Mouse (Mus musculus) adrenal gland, adult 2 months (tissue): Measurements from ENCODE around the gene Thg1l. TPM values are rescaled to one million over a fixed set of nuclear protein-coding genes. Genes with fewer than 3 reads are reported as not detected.

Experiments used
- DNase-seq: peaks from one replicate; pipeline ENCODE4 v3.0.0; 2021
- long read RNA-seq: library from polyadenylated mRNA; stranded (forward); transcript quantifications from one replicate; pipeline ENCODE4 v2.0.0, GENCODE M21; 2021
- polyA plus RNA-seq: library from polyadenylated mRNA; depleted of rRNA; stranded (reverse); fragments of >200 nt; gene quantifications from 2 replicates; pipeline ENCODE4 v1.2.3, GENCODE M21; 2012; rRNA removed
- total RNA-seq, 2 experiments: library from RNA; stranded (reverse); gene quantifications; 2 replicates each; pipeline ENCODE4 v1.2.3; 2021

Thg1l gene
- total RNA-seq = 10 to 100 TPM; 16.9 to 17.8 TPM
- polyA plus RNA-seq = 3.4 and 4.6 TPM in 2 replicates
- long read RNA-seq, partial matches to known transcripts = 0 of 3 reads
- long read RNA-seq, other reads (novel, unspliced or antisense) = 0 of 3 reads

- DNase-seq = peak; percentile 94
Measured at GRCm38 (mm10) chr11:45955127-45955627, at the start of gene Thg1l. TSS of gene Thg1l (minus strand) at chr11:45955494.

- DNase-seq = no peak
Measured at GRCm38 (mm10) chr11:45992087-45992486, 36.8 kb upstream of the Thg1l start.

GRCm38 (mm10) chr11:45991604-45992003, 36.3 kb upstream of the Thg1l start:
- peak; percentile 38 for DNase-seq

- no peak for DNase-seq
Measured at GRCm38 (mm10) chr11:45980893-45981253, 25.6 kb upstream of the Thg1l start.

- peak; percentile 74 for DNase-seq
Measured at GRCm38 (mm10) chr11:45979946-45980892, 24.9 kb upstream of the Thg1l start, which contains the start of gene Sox30. TSS of gene Sox30 (plus strand) at chr11:45980310.

GRCm38 (mm10) chr11:45976061-45976460, 20.8 kb upstream of the Thg1l start:
- DNase-seq = no peak

- no peak for DNase-seq
Measured at GRCm38 (mm10) chr11:45974466-45974865, 19.2 kb upstream of the Thg1l start.

- DNase-seq = no peak
Measured at GRCm38 (mm10) chr11:45973635-45974034, 18.3 kb upstream of the Thg1l start.

- no peak for DNase-seq
Measured at GRCm38 (mm10) chr11:45968466-45968865, 13.2 kb upstream of the Thg1l start.

- no peak for DNase-seq
Measured at GRCm38 (mm10) chr11:45966896-45967295, 11.6 kb upstream of the Thg1l start.

- DNase-seq = no peak
Measured at GRCm38 (mm10) chr11:45960003-45960402, 4.7 kb upstream of the Thg1l start.

- no peak for DNase-seq
Measured at GRCm38 (mm10) chr11:45959598-45959997, 4.3 kb upstream of the Thg1l start.

GRCm38 (mm10) chr11:45947491-45947890, 7.8 kb downstream of the Thg1l start:
- no peak for DNase-seq

GRCm38 (mm10) chr11:45946796-45947195, 8.5 kb downstream of the Thg1l start:
- no peak for DNase-seq

GRCm38 (mm10) chr11:45944643-45945156, 10.6 kb downstream of the Thg1l start, which contains the start of gene Lsm11:
TSS of gene Lsm11 (minus strand) at chr11:45944935.
- DNase-seq = peak; percentile 97

- DNase-seq = peak; percentile 60
Measured at GRCm38 (mm10) chr11:45943891-45944642, 11.2 kb downstream of the Thg1l start.

GRCm38 (mm10) chr11:45943108-45943705, 12.1 kb downstream of the Thg1l start:
- peak; percentile 59 for DNase-seq

GRCm38 (mm10) chr11:45942281-45942680, 13.0 kb downstream of the Thg1l start:
- peak; percentile 74 for DNase-seq

GRCm38 (mm10) chr11:45938917-45939316, 16.4 kb downstream of the Thg1l start:
- DNase-seq = no peak

GRCm38 (mm10) chr11:45937478-45937877, 17.8 kb downstream of the Thg1l start:
- DNase-seq = no peak

- no peak for DNase-seq
Measured at GRCm38 (mm10) chr11:45932771-45933170, 22.5 kb downstream of the Thg1l start.

- DNase-seq = peak; percentile 69
Measured at GRCm38 (mm10) chr11:45929541-45929940, 25.8 kb downstream of the Thg1l start.
